Mouse (Mus musculus): ENCODE measurements around the gene Chn1. TPM values are rescaled to one million over a fixed set of nuclear protein-coding genes. Genes with fewer than 3 reads are reported as not detected.

Gene Chn1
- polyA plus RNA-seq, 1 experiment = 1.7 TPM

GRCm38 (mm10) chr2:73746375-73746770 lies 28.8 kb downstream of the Chn1 start:
- H3K27ac ChIP-seq (ENCODE audit: insufficient read depth, low read depth, low read length) = no peak overlapping the region
- TF ChIP-seq POLR2A (IDR thresholded peaks at IDR 0.05; ENCODE audit: low read depth, low read length) = no peak
- TF ChIP-seq CTCF (IDR thresholded peaks at IDR 0.05; ENCODE audit: extremely low read depth, insufficient read length, insufficient replicate concordance, low read depth, low read length) = no peak
- H3K4me1 ChIP-seq (ENCODE audit: control insufficient read depth, insufficient read depth, insufficient read length, low read length) = peaks cover 3% of the 10 kb centered on the region; the same call in 1 of the 2 replicates
- WGBS = 35% methylated on average over 1 of the region's 1 CpGs
- no peaks in the 10 kb centered on the region for H3K27me3 ChIP-seq (ENCODE audit: control insufficient read depth, insufficient read depth, low read length)
- no peaks in the 10 kb centered on the region for H3K36me3 ChIP-seq (ENCODE audit: control insufficient read depth, insufficient read depth, low read length)
- no peak overlapping the region for H3K4me3 ChIP-seq (ENCODE audit: low read depth, low read length)

GRCm38 (mm10) chr2:73745647-73746374 lies 29.3 kb downstream of the Chn1 start:
- no peaks in the 10 kb centered on the region for H3K27me3 ChIP-seq (ENCODE audit: control insufficient read depth, insufficient read depth, low read length)
- peaks cover 3% of the 10 kb centered on the region; the same call in 1 of the 2 replicates for H3K4me1 ChIP-seq (ENCODE audit: control insufficient read depth, insufficient read depth, insufficient read length, low read length)
- 30% methylated on average over 3 of the region's 3 CpGs for WGBS
- TF ChIP-seq POLR2A (IDR thresholded peaks at IDR 0.05; ENCODE audit: low read depth, low read length) (no peak), CTCF (IDR thresholded peaks at IDR 0.05; ENCODE audit: extremely low read depth, insufficient read length, insufficient replicate concordance, low read depth, low read length) (no peak)
- H3K4me3 ChIP-seq (ENCODE audit: low read depth, low read length) = no peak overlapping the region
- no peaks in the 10 kb centered on the region for H3K36me3 ChIP-seq (ENCODE audit: control insufficient read depth, insufficient read depth, low read length)
- peak overlapping the region; percentile 38 for H3K27ac ChIP-seq (ENCODE audit: insufficient read depth, low read depth, low read length)

DNA sequence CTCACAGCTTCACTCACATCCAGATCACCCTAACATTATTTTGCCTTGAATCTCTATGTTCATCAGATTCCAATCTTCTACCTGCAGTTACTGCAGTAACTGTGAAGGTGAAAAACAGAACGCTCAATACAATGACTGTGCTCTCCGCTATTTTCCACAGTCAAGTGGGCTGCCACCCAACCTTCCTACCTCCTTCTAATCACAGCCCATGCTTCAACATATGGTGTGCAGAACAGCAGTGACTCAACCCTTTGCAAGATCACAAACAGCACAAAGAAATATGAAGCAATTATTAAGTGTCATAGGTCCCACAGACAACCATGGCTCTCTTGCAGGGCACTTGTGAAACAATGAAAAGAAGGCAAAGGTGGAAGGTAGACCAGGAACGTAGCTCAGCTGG lies 33.9 kb downstream of the Chn1 start:
- H3K36me3 ChIP-seq (ENCODE audit: control insufficient read depth, insufficient read depth, low read length) = no peaks in the 10 kb centered on the region
- TF ChIP-seq CTCF (IDR thresholded peaks at IDR 0.05; ENCODE audit: extremely low read depth, insufficient read length, insufficient replicate concordance, low read depth, low read length) (no peak), POLR2A (IDR thresholded peaks at IDR 0.05; ENCODE audit: low read depth, low read length) (no peak)
- H3K4me1 ChIP-seq (ENCODE audit: control insufficient read depth, insufficient read depth, insufficient read length, low read length) = peaks cover 3% of the 10 kb centered on the region; the same call in 1 of the 2 replicates
- WGBS = 82% methylated on average over 3 of the region's 3 CpGs
- no peak overlapping the region for H3K4me3 ChIP-seq (ENCODE audit: low read depth, low read length)
- H3K27me3 ChIP-seq (ENCODE audit: control insufficient read depth, insufficient read depth, low read length) = no peaks in the 10 kb centered on the region
- no peak overlapping the region for H3K27ac ChIP-seq (ENCODE audit: insufficient read depth, low read depth, low read length)

DNA sequence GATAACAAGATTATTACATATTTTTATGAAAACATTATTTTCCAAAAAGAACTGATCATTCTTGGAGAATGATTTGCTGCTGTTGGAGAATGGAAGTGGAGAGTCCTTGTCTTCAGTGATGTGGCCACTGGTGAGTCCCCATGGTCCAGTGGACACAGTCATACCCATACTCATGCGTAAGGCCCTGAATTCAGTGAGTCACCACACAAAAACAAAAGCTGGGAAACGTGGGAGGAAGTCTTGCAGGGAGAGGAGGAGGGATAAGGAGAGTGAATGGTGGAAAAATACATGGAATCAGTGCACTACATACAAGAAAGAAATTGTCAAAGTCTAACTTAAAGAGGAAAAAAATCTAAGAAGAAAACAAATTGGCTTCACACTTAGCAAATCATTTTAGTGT lies 47.3 kb downstream of the Chn1 start:
- 54% methylated on average over 2 of the region's 2 CpGs for WGBS
- TF ChIP-seq POLR2A (IDR thresholded peaks at IDR 0.05; ENCODE audit: low read depth, low read length) (no peak), CTCF (IDR thresholded peaks at IDR 0.05; ENCODE audit: extremely low read depth, insufficient read length, insufficient replicate concordance, low read depth, low read length) (no peak)
- Histone ChIP-seq H3K27ac (ENCODE audit: insufficient read depth, low read depth, low read length) (no peak overlapping the region), H3K27me3 (ENCODE audit: control insufficient read depth, insufficient read depth, low read length) (no peaks in the 10 kb centered on the region), H3K4me1 (ENCODE audit: control insufficient read depth, insufficient read depth, insufficient read length, low read length) (no peaks in the 10 kb centered on the region), H3K4me3 (ENCODE audit: low read depth, low read length) (no peak overlapping the region), H3K36me3 (ENCODE audit: control insufficient read depth, insufficient read depth, low read length) (no peaks in the 10 kb centered on the region)

GRCm38 (mm10) chr2:73724934-73725333 lies 50.2 kb downstream of the Chn1 start:
- H3K4me1 ChIP-seq (ENCODE audit: control insufficient read depth, insufficient read depth, insufficient read length, low read length) = no peaks in the 10 kb centered on the region

DNA sequence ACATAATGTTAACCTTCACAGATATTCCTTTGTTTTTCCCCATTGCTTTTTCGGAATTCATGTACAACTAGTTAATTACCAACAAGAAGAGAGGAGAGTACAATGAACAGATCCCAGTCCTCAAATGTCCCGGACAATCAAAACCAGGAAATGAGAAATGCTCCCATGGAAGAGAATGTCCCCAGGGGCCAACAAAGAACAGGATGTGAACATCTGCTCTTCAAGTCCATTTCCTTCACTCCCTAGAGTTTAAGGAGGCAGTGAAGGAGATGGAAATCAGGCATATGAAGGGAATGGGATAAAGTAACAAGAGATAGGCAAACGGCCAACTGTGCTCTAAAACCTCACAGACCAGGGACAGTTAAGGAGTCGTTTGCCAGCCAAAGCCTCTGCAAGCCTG lies 53.3 kb downstream of the Chn1 start:
- Histone ChIP-seq H3K4me1 (ENCODE audit: control insufficient read depth, insufficient read depth, insufficient read length, low read length) (no peaks in the 10 kb centered on the region), H3K27me3 (ENCODE audit: control insufficient read depth, insufficient read depth, low read length) (no peaks in the 10 kb centered on the region), H3K36me3 (ENCODE audit: control insufficient read depth, insufficient read depth, low read length) (no peaks in the 10 kb centered on the region), H3K4me3 (ENCODE audit: low read depth, low read length) (no peak overlapping the region), H3K27ac (ENCODE audit: insufficient read depth, low read depth, low read length) (no peak overlapping the region)
- 38% methylated on average over 4 of the region's 4 CpGs for WGBS
- no peak for TF ChIP-seq POLR2A (IDR thresholded peaks at IDR 0.05; ENCODE audit: low read depth, low read length)
- TF ChIP-seq CTCF (IDR thresholded peaks at IDR 0.05; ENCODE audit: extremely low read depth, insufficient read length, insufficient replicate concordance, low read depth, low read length) = no peak

More at GRCm38 (mm10) chr2:73724934-73725333, 50.2 kb downstream of the Chn1 start:
- no peaks in the 10 kb centered on the region for H3K36me3 ChIP-seq (ENCODE audit: control insufficient read depth, insufficient read depth, low read length)
- TF ChIP-seq POLR2A (IDR thresholded peaks at IDR 0.05; ENCODE audit: low read depth, low read length) (no peak), CTCF (IDR thresholded peaks at IDR 0.05; ENCODE audit: extremely low read depth, insufficient read length, insufficient replicate concordance, low read depth, low read length) (no peak)
- H3K27me3 ChIP-seq (ENCODE audit: control insufficient read depth, insufficient read depth, low read length) = no peaks in the 10 kb centered on the region
- H3K27ac ChIP-seq (ENCODE audit: insufficient read depth, low read depth, low read length) = no peak overlapping the region
- 71% methylated on average over 3 of the region's 3 CpGs for WGBS
- H3K4me3 ChIP-seq (ENCODE audit: low read depth, low read length) = no peak overlapping the region

- H3K27ac ChIP-seq (ENCODE audit: insufficient read depth, low read depth, low read length) = no peak overlapping the region
- H3K4me1 ChIP-seq (ENCODE audit: control insufficient read depth, insufficient read depth, insufficient read length, low read length) = no peaks in the 10 kb centered on the region
- H3K36me3 ChIP-seq (ENCODE audit: control insufficient read depth, insufficient read depth, low read length) = no peaks in the 10 kb centered on the region
- H3K27me3 ChIP-seq (ENCODE audit: control insufficient read depth, insufficient read depth, low read length) = peaks cover 2% of the 10 kb centered on the region; the same call in 1 of the 2 replicates
- H3K4me3 ChIP-seq (ENCODE audit: low read depth, low read length) = no peak overlapping the region
- TF ChIP-seq CTCF (IDR thresholded peaks at IDR 0.05; ENCODE audit: extremely low read depth, insufficient read length, insufficient replicate concordance, low read depth, low read length) (no peak), POLR2A (IDR thresholded peaks at IDR 0.05; ENCODE audit: low read depth, low read length) (no peak)
Observed at GRCm38 (mm10) chr2:73712481-73712880, 62.7 kb downstream of the Chn1 start.
